Mouse (Mus musculus): ENCODE data around the gene Bcl6b.

Bcl6b gene

GRCm38 (mm10) chr11:70229260-70230010, at the start of gene Bcl6b:
Gene Bcl6b, minus strand, starts transcription at chr11:70229798.
- in situ Hi-C loops (cut with MboI, MseI): no loop called here

- in situ Hi-C loops (cut with MboI, MseI): no loop called here
Observed at GRCm38 (mm10) chr11:70278961-70279360, 49.4 kb upstream of the Bcl6b start.

GRCm38 (mm10) chr11:70271641-70272040, 42.0 kb upstream of the Bcl6b start:
- in situ Hi-C loops (cut with MboI, MseI): no loop called here

GRCm38 (mm10) chr11:70266405-70266804, 36.8 kb upstream of the Bcl6b start:
- in situ Hi-C loops (cut with MboI, MseI): no loop called here

- in situ Hi-C loops (cut with MboI, MseI): no loop called here
Observed at GRCm38 (mm10) chr11:70265819-70266218, 36.2 kb upstream of the Bcl6b start.

GRCm38 (mm10) chr11:70265252-70265651, 35.7 kb upstream of the Bcl6b start:
- in situ Hi-C loops (cut with MboI, MseI): no loop called here

GRCm38 (mm10) chr11:70259035-70259434, 29.4 kb upstream of the Bcl6b start:
- in situ Hi-C loops (cut with MboI, MseI): no loop called here

- in situ Hi-C loops (cut with MboI, MseI): loop anchor here (5.0 kb wide), 1 partner anchor 57 kb away; no protein-coding TSS in a partner anchor
Observed at GRCm38 (mm10) chr11:70254931-70255531, 25.4 kb upstream of the Bcl6b start, which contains the start of gene Alox12. Gene Alox12, minus strand, starts transcription at chr11:70255353.

- in situ Hi-C loops (cut with MboI, MseI): loop anchor here (5.0 kb wide), 1 partner anchor 58 kb away; no protein-coding TSS in a partner anchor
Observed at GRCm38 (mm10) chr11:70254337-70254736, 24.7 kb upstream of the Bcl6b start.

GRCm38 (mm10) chr11:70251853-70252252, 22.3 kb upstream of the Bcl6b start:
- in situ Hi-C loops (cut with MboI, MseI): loop anchor here (5.0 kb wide), 1 partner anchor 60 kb away; no protein-coding TSS in a partner anchor

- in situ Hi-C loops (cut with MboI, MseI): loop anchor here (5.0 kb wide), 1 partner anchor 62 kb away; no protein-coding TSS in a partner anchor
Observed at GRCm38 (mm10) chr11:70250150-70250549, 20.6 kb upstream of the Bcl6b start.

GRCm38 (mm10) chr11:70247136-70247845, 17.7 kb upstream of the Bcl6b start:
- in situ Hi-C loops (cut with MboI, MseI): loop anchor here (5.0 kb wide), 1 partner anchor 45 kb away; no protein-coding TSS in a partner anchor

GRCm38 (mm10) chr11:70242591-70242990, 13.0 kb upstream of the Bcl6b start:
- in situ Hi-C loops (cut with MboI, MseI): no loop called here

- in situ Hi-C loops (cut with MboI, MseI): no loop called here
Observed at GRCm38 (mm10) chr11:70239541-70240279, 10.1 kb upstream of the Bcl6b start, which contains the start of the genes Gm21988 and Rnasek. Gene Gm21988, minus strand, starts transcription at chr11:70239830. Gene Rnasek, minus strand, starts transcription at chr11:70239842.

- in situ Hi-C loops (cut with MboI, MseI): no loop called here
Observed at GRCm38 (mm10) chr11:70238591-70239440, 9.2 kb upstream of the Bcl6b start.

- in situ Hi-C loops (cut with MboI, MseI): no loop called here
Observed at GRCm38 (mm10) chr11:70237457-70238167, 8.0 kb upstream of the Bcl6b start, which contains the start of gene 0610010K14Rik. Gene 0610010K14Rik, minus strand, starts transcription at chr11:70237914.

- in situ Hi-C loops (cut with MboI, MseI): no loop called here
Observed at GRCm38 (mm10) chr11:70236717-70237116, 7.1 kb upstream of the Bcl6b start.

- in situ Hi-C loops (cut with MboI, MseI): no loop called here
Observed at GRCm38 (mm10) chr11:70235254-70235900, 5.8 kb upstream of the Bcl6b start.

GRCm38 (mm10) chr11:70234497-70234896, 4.9 kb upstream of the Bcl6b start:
- in situ Hi-C loops (cut with MboI, MseI): no loop called here
